Mouse (Mus musculus): ENCODE measurements around the gene Nptx2. TPM values are rescaled to one million over a fixed set of nuclear protein-coding genes. Genes with fewer than 3 reads are reported as not detected.

The Nptx2 gene
- total RNA-seq, 2 experiments from 2014 or later, result 1.8 to 1.9 TPM

DNA sequence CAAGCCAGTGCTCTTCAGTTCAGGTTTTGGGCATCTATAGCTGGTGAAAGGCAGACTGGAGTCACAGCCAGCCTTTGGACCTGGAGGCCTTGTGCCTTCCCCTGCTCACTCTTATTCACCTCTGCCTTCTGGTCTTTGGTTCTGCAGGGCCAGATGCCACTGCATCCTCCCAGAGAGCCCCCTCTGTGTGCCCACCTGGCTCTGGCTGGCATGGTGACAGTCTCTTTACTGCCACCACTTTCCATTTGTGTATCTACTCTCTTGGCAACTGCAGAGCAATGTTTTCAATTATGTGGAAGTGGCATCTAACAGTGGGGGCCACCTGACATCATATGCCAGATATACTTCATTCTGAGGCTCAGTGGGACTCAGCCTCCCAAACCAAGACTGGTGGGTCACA, 12.8 kb downstream of the Nptx2 start:
- DNase-seq (ENCODE audit: low spot score in 2 of 2), result no peak

- DNase-seq (ENCODE audit: low spot score in 2 of 2), result no peak
Observed at GRCm38 (mm10) chr5:144565739-144566138, 20.0 kb downstream of the Nptx2 start.

DNA sequence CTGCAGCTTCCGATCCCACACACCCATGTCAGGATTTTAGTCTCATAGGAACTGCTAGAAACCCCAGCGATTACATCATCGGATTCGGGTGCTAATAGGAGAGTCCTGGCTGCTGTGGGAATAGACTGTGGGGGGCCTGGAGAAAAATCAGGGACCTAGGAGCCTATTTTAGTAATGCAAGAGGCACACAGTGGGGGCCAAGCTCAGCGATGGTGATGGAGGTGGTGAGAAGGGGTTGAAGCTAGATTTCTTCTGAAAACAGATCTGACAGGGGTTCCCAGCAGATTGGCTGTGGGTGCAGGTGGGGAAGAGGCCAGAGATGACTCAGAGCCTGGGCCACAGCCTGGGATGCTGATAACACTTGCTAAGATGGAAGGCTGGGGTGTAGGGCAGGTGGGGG, 39.4 kb downstream of the Nptx2 start:
- no peak for DNase-seq (ENCODE audit: low spot score in 2 of 2)

DNA sequence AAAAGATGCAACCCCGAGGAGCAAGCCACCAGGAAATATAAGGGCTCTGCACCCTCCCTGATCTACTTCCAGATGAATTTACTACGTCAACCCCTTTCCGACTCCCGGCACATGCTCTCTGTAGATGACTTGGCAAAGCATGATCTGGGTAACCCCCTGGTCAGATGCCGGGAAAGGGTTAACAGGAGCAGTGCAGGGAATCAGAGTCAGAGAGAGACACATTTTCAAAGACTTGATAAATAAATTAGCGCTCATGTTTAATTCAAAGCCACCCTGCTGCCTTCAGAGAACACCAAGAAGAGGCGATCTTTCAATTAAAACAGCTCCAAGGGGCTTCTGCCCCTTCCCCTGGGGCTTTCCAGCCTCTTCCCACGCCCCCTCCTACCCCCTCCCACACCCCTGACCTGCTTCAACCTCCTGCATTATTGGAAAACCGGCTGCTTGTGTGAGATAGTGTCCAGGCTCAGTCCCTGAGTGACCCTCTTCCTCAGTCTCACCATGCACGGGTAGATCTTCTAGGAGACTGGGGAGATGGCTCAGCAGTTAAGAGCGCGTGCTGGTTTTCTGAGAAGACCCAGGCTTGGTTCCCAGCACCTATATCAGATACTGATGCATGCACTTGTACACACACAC, 45.7 kb downstream of the Nptx2 start:
- no peak for DNase-seq (ENCODE audit: low spot score in 2 of 2)

- no peak for DNase-seq (ENCODE audit: low spot score in 2 of 2)
Observed at GRCm38 (mm10) chr5:144594796-144595195, 49.1 kb downstream of the Nptx2 start.

Other genes starting within 250 kb of the Nptx2 start
- 1 to 10 TPM; 6.3 to 8.0 TPM for gene Baiap2l1, start 187.8 kb upstream of the Nptx2 start, total RNA-seq (2021)
- gene Tmem130, start 215.9 kb downstream of the Nptx2 start, total RNA-seq (2021), result 10 to 100 TPM; 41.6 to 49.1 TPM
- 100 to 1,000 TPM; 141 to 154 TPM for gene Trrap, start 221.8 kb downstream of the Nptx2 start, total RNA-seq (2021)